Mouse (Mus musculus): ENCODE data around the gene Fgf18. TPM values are rescaled to one million over a fixed set of nuclear protein-coding genes. Genes with fewer than 3 reads are reported as not detected.

Gene Fgf18
- total RNA-seq (2014; rRNA removed) = 5.9 and 8.1 TPM in 2 replicates
- polyA plus RNA-seq (2015; fragmentation: Nextera tagmentation; extraction: Ambion mirVana) = 3.9 and 5.2 TPM in 2 replicates

DNA sequence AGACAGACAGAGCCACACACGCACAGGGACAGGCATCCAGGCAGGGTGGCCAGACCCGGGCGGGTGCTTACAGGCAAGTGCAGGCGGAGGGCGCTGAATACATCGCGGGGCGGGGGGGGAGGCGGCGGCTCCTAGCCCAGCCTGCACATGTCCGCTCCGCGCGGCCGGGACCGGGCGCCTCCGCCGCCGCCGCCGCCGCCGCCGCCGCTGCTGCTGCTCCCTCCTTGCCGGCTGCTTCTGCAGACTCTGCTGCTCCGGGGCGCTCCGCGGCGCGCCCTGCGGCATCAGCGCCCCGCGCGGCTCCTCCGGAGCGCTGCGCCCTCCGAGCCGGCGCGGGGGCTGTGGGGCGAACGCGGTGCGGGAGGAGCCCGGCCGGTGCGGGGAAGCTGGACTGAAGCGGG lies at the start of gene Fgf18:
Gene Fgf18 (minus strand): TSS at position 230 of the 401 bp plus-strand sequence.
- Histone ChIP-seq H3K27ac (ENCODE audit: low read depth, low read length) (peak within 1 kb of the TSS; percentile 70), H3K9me3 (ENCODE audit: low read length) (no peaks in the 10 kb centered on the region), H3K4me1 (ENCODE audit: insufficient read depth) (peaks cover 7% of the 10 kb centered on the region), H3K27me3 (ENCODE audit: insufficient read depth, low read length) (no peaks in the 10 kb centered on the region; the same call in 1 of the 2 replicates), H3K36me3 (ENCODE audit: insufficient read depth) (peaks cover 21% of the 10 kb centered on the region; the same call in 1 of the 2 replicates), H3K4me3 (ENCODE audit: low read depth, low read length) (peak within 1 kb of the TSS; percentile 68), H3K4me2 (ENCODE audit: low read depth) (peak within 1 kb of the TSS; percentile 79), H3K9ac (peak within 1 kb of the TSS; percentile 67)
- ATAC-seq (peak; percentile 82), DNase-seq (peak; percentile 80)
- WGBS = under 1% methylated on average over 38 of the region's 53 CpGs
- TF ChIP-seq CTCF (IDR thresholded peaks at IDR 0.05; ENCODE audit: low read depth) = 0 out of 2 replicates have a peak, but pooled peaks have one; percentile 17

DNA sequence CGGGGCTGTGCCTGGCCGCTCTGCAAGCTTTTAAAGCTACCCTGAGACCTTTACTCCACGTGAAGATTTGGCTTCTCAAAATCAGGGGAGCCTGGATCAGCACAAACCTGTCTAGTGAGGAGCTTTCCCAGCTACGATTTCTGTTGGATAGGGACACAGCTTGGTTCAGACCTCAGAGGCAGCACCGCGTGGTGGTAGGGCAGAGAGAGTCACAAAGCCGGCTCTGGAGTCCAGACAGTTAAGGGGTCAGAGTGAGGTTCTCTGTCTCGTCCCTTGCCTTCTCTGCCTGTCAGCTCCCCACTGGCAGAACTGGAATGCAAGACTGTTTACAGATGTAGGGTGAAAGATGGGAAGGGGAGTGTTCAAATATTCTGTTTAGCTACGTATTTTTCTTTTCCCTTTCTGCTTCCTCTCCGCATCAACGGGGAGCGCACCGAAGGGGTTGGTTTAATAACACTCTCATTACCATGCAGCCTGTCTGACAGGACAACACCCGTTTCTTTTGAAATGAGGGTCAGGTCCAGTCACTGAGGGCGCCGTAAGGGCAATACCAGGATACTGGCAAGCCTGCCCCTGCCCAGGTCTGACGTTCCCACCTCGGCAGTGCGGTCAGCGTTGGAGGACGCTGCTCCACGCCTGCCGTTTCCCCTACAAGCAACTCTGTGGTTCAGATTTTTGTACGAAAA lies 49.4 kb upstream of the Fgf18 start:
- TF ChIP-seq CTCF (IDR thresholded peaks at IDR 0.05; ENCODE audit: low read depth) = no peak
- Histone ChIP-seq H3K4me3 (ENCODE audit: low read depth, low read length) (no peak overlapping the region), H3K4me2 (ENCODE audit: low read depth) (no peak overlapping the region), H3K36me3 (ENCODE audit: insufficient read depth) (no peaks in the 10 kb centered on the region), H3K27me3 (ENCODE audit: insufficient read depth, low read length) (peaks cover 78% of the 10 kb centered on the region), H3K4me1 (ENCODE audit: insufficient read depth) (no peaks in the 10 kb centered on the region; the same call in 1 of the 2 replicates), H3K9ac (no peak overlapping the region), H3K9me3 (ENCODE audit: low read length) (no peaks in the 10 kb centered on the region), H3K27ac (ENCODE audit: low read depth, low read length) (no peak overlapping the region)
- WGBS = 6% methylated on average over 24 of the region's 24 CpGs
- ATAC-seq (no peak), DNase-seq (no peak)

DNA sequence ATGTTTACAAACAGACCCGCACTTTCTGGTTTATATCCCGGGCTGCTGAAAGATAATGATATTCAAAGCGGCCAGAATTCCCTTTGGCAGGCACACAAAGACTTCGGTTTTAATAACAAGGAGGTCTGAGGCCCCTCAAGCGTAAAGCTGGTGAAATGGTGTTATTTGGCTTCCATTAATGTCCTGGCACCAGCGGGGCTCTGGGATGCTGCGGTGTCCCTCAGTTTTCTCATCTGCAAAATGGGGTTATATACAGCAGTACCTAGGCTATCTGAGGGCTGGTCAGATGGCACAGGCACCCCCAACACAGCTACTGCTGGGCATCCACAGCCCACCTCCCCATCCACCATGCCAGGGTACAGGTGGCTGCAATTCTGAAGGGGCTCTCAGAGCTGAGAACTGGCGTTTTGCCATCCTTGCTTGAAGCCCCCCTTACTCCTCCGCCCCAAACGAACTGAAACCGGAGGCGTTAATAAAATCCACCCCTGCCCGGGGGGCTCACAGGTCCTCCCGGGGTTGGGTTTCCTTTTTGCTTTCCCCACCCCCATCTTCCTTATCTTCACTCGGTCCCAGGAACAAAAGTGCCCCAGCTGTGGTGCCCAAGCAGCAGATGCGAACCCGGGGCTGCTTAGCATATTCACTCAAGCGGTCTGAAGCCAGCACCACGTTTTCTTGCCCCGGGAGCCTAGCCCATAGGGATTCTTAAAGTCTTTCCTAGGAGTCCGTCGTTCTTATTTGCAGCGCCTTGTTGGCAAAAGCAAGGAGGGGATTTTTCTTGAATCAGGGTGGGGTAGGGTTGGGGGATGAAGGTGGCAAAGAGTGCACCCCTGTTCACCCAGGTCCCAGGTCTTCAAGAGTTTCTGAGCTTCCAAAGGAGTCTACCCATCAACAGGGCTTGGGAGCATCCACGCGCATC lies 48.6 kb upstream of the Fgf18 start:
- H3K9me3 ChIP-seq (ENCODE audit: low read length) = no peaks in the 10 kb centered on the region
- no peak overlapping the region for H3K4me3 ChIP-seq (ENCODE audit: low read depth, low read length)
- ATAC-seq (no peak), DNase-seq (no peak)
- H3K27ac ChIP-seq (ENCODE audit: low read depth, low read length) = no peak overlapping the region
- WGBS = 3% methylated on average over 25 of the region's 25 CpGs
- H3K27me3 ChIP-seq (ENCODE audit: insufficient read depth, low read length) = peaks cover 84% of the 10 kb centered on the region
- no peak overlapping the region for H3K9ac ChIP-seq
- H3K4me1 ChIP-seq (ENCODE audit: insufficient read depth) = no peaks in the 10 kb centered on the region
- H3K4me2 ChIP-seq (ENCODE audit: low read depth) = no peak overlapping the region
- no peaks in the 10 kb centered on the region for H3K36me3 ChIP-seq (ENCODE audit: insufficient read depth)
- TF ChIP-seq CTCF (IDR thresholded peaks at IDR 0.05; ENCODE audit: low read depth) = no peak

DNA sequence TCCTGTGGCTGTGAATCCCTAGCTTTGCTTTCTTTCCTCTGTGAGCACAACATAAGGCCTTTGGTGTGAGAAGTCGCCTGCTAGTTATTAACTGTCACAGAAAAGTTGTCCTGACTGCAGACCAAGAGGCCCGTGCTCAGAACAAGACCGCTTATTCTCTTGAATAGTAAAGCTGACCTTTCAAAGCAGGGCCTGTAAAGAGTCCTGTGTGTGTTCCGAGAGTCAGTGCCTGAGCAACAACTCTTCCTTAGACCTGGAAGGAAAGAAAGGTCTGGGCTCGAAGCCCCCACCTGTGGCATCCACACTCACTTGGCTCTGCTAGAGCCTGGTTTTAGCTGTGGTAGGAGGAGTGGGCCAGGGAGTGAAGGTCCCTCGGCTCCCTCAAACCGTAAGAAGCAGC lies 47.9 kb upstream of the Fgf18 start:
- WGBS = 17% methylated on average over 7 of the region's 7 CpGs

DNA sequence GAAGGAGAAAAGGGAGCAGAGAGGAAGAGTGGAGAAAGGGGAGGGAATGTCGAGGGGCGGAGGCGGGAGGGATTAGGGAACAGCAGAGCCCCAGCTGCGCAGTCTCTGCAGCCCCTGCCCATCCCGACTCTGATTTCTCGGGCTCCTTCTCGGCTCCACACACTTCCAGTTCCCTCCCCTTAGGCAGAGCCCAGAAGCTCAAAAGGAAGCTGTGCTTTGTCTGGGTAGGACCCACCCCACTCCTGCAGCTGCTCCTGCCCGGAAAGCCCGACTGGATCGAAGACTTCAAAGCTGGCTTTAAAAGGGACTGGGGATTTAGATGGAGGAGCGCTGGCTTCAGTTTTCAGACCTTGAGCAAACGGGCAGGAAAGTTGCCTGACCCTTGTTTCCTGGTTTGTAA lies 46.5 kb upstream of the Fgf18 start:
- Histone ChIP-seq H3K27ac (ENCODE audit: low read depth, low read length) (no peak overlapping the region), H3K4me1 (ENCODE audit: insufficient read depth) (no peaks in the 10 kb centered on the region), H3K9me3 (ENCODE audit: low read length) (no peaks in the 10 kb centered on the region), H3K4me2 (ENCODE audit: low read depth) (no peak overlapping the region), H3K36me3 (ENCODE audit: insufficient read depth) (no peaks in the 10 kb centered on the region), H3K27me3 (ENCODE audit: insufficient read depth, low read length) (peaks cover 69% of the 10 kb centered on the region), H3K4me3 (ENCODE audit: low read depth, low read length) (no peak overlapping the region), H3K9ac (no peak overlapping the region)
- 3% methylated on average over 12 of the region's 12 CpGs for WGBS
- ATAC-seq (no peak), DNase-seq (no peak)
- TF ChIP-seq CTCF (IDR thresholded peaks at IDR 0.05; ENCODE audit: low read depth) = no peak

More for the DNA sequence above, 47.9 kb upstream of the Fgf18 start:
- TF ChIP-seq CTCF (IDR thresholded peaks at IDR 0.05; ENCODE audit: low read depth) = no peak
- no peaks in the 10 kb centered on the region for H3K4me1 ChIP-seq (ENCODE audit: insufficient read depth)
- H3K9ac ChIP-seq = no peak overlapping the region
- DNase-seq (no peak), ATAC-seq (no peak)
- H3K4me2 ChIP-seq (ENCODE audit: low read depth) = no peak overlapping the region
- no peaks in the 10 kb centered on the region for H3K36me3 ChIP-seq (ENCODE audit: insufficient read depth)
- peaks cover 80% of the 10 kb centered on the region for H3K27me3 ChIP-seq (ENCODE audit: insufficient read depth, low read length)
- no peak overlapping the region for H3K4me3 ChIP-seq (ENCODE audit: low read depth, low read length)
- H3K27ac ChIP-seq (ENCODE audit: low read depth, low read length) = no peak overlapping the region
- H3K9me3 ChIP-seq (ENCODE audit: low read length) = no peaks in the 10 kb centered on the region

DNA sequence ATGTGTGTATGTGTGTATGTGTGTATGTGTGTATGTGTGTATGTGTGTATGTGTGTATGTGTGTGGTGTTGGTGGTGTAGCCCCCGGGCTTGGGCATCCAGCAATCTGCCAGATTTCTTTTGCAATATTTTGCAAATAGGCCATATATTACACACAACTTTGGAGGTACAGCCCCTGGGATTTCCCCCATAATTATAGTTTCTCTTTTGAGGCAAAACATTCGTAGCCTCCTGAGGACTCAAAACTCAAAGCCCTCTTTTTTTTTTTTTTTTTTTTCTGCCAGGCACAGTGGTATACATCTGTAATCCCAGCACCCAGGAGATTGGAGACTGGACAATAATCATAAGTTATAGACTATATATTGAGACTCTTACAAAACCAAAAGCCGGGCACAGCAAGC lies 34.6 kb upstream of the Fgf18 start:
- 70% methylated on average over 3 of the region's 3 CpGs for WGBS
- H3K4me3 ChIP-seq (ENCODE audit: low read depth, low read length) = no peak overlapping the region
- H3K9ac ChIP-seq = no peak overlapping the region
- H3K27me3 ChIP-seq (ENCODE audit: insufficient read depth, low read length) = peaks cover 17% of the 10 kb centered on the region; the same call in 1 of the 2 replicates
- 0 out of 2 replicates have a peak, but pooled peaks cover 4% of the 10 kb centered on the region for H3K4me1 ChIP-seq (ENCODE audit: insufficient read depth)
- H3K27ac ChIP-seq (ENCODE audit: low read depth, low read length) = no peak overlapping the region
- H3K36me3 ChIP-seq (ENCODE audit: insufficient read depth) = no peaks in the 10 kb centered on the region
- H3K9me3 ChIP-seq (ENCODE audit: low read length) = no peaks in the 10 kb centered on the region
- TF ChIP-seq CTCF (IDR thresholded peaks at IDR 0.05; ENCODE audit: low read depth) = no peak
- H3K4me2 ChIP-seq (ENCODE audit: low read depth) = no peak overlapping the region
- no peak for ATAC-seq
- DNase-seq = no peak
